Mouse (Mus musculus): ENCODE measurements around the gene Trmt1. TPM values are rescaled to one million over a fixed set of nuclear protein-coding genes. Genes with fewer than 3 reads are reported as not detected.
A peak's percentile ranks its signal among the peaks of the same experiment; 100 is the strongest.

The Trmt1 gene
- 47.9 and 51.1 TPM in 2 replicates for polyA plus RNA-seq (2014; fragmentation: Nextera tagmentation; extraction: Ambion mirVana)

- ATAC-seq (ENCODE audit: low FRiP score) (0 out of 2 replicates have a peak, but pooled peaks have one; percentile 8), DNase-seq (ENCODE audit: low spot score) (peak; percentile 42)
Observed at GRCm38 (mm10) chr8:84686191-84687002, at the start of gene Trmt1. Gene Trmt1, plus strand, starts transcription at chr8:84686307.

GRCm38 (mm10) chr8:84637946-84638554 lies 48.1 kb upstream of the Trmt1 start:
- no peaks in the 10 kb centered on the region for H3K9me3 ChIP-seq (ENCODE audit: control insufficient read depth, low read length)
- H3K27me3 ChIP-seq (ENCODE audit: control insufficient read depth, insufficient read depth, low read length): no peaks in the 10 kb centered on the region
- peak overlapping the region; percentile 77 for H3K9ac ChIP-seq (ENCODE audit: low read depth, low read length)
- WGBS: 37% methylated on average over 8 of the region's 8 CpGs
- peaks cover 6% of the 10 kb centered on the region for H3K4me1 ChIP-seq (replicated peaks; ENCODE audit: control insufficient read depth, insufficient read depth, low read length)
- DNase-seq (ENCODE audit: low spot score) (peak; percentile 43), ATAC-seq (ENCODE audit: low FRiP score) (no peak)
- peak overlapping the region; percentile 94 for H3K27ac ChIP-seq (ENCODE audit: low read depth, low read length)
- no peaks in the 10 kb centered on the region for H3K36me3 ChIP-seq (ENCODE audit: control insufficient read depth, insufficient read depth, low read length)
- peak overlapping the region; percentile 53 for H3K4me3 ChIP-seq (ENCODE audit: low read depth, low read length)
- peak overlapping the region; percentile 87 for H3K4me2 ChIP-seq (replicated peaks; ENCODE audit: low read depth, low read length)

More at GRCm38 (mm10) chr8:84686191-84687002, at the start of gene Trmt1:
- Histone ChIP-seq H3K9ac (ENCODE audit: low read depth, low read length) (peak within 1 kb of the TSS; percentile 86), H3K4me2 (replicated peaks; ENCODE audit: low read depth, low read length) (peak within 1 kb of the TSS; percentile 79), H3K4me1 (replicated peaks; ENCODE audit: control insufficient read depth, insufficient read depth, low read length) (0 out of 2 replicates have a peak, but pooled peaks cover 2% of the 10 kb centered on the region), H3K4me3 (ENCODE audit: low read depth, low read length) (peak within 1 kb of the TSS; percentile 76), H3K27ac (ENCODE audit: low read depth, low read length) (peak within 1 kb of the TSS; percentile 84), H3K9me3 (ENCODE audit: control insufficient read depth, low read length) (no peaks in the 10 kb centered on the region), H3K36me3 (ENCODE audit: control insufficient read depth, insufficient read depth, low read length) (no peaks in the 10 kb centered on the region; the same call in 1 of the 2 replicates), H3K27me3 (ENCODE audit: control insufficient read depth, insufficient read depth, low read length) (no peaks in the 10 kb centered on the region)
- 10% methylated on average over 20 of the region's 20 CpGs for WGBS

GRCm38 (mm10) chr8:84638555-84639161 lies 47.4 kb upstream of the Trmt1 start:
- peak overlapping the region; percentile 77 for H3K9ac ChIP-seq (ENCODE audit: low read depth, low read length)
- ATAC-seq (ENCODE audit: low FRiP score): peak; percentile 39
- H3K4me1 ChIP-seq (replicated peaks; ENCODE audit: control insufficient read depth, insufficient read depth, low read length): peaks cover 6% of the 10 kb centered on the region
- H3K36me3 ChIP-seq (ENCODE audit: control insufficient read depth, insufficient read depth, low read length): no peaks in the 10 kb centered on the region
- H3K4me2 ChIP-seq (replicated peaks; ENCODE audit: low read depth, low read length): peak overlapping the region; percentile 87
- no peaks in the 10 kb centered on the region for H3K9me3 ChIP-seq (ENCODE audit: control insufficient read depth, low read length)
- peak overlapping the region; percentile 94 for H3K27ac ChIP-seq (ENCODE audit: low read depth, low read length)
- H3K27me3 ChIP-seq (ENCODE audit: control insufficient read depth, insufficient read depth, low read length): no peaks in the 10 kb centered on the region
- WGBS: under 1% methylated on average over 43 of the region's 52 CpGs
- peak; percentile 59 for DNase-seq (ENCODE audit: low spot score)
- peak overlapping the region; percentile 53 for H3K4me3 ChIP-seq (ENCODE audit: low read depth, low read length)

GRCm38 (mm10) chr8:84639162-84640009 lies 46.7 kb upstream of the Trmt1 start:
- peak; percentile 91 for ATAC-seq (ENCODE audit: low FRiP score)
- no peaks in the 10 kb centered on the region for H3K9me3 ChIP-seq (ENCODE audit: control insufficient read depth, low read length)
- H3K4me3 ChIP-seq (ENCODE audit: low read depth, low read length): peak overlapping the region; percentile 53
- peak overlapping the region; percentile 94 for H3K27ac ChIP-seq (ENCODE audit: low read depth, low read length)
- peaks cover 6% of the 10 kb centered on the region for H3K4me1 ChIP-seq (replicated peaks; ENCODE audit: control insufficient read depth, insufficient read depth, low read length)
- WGBS: under 1% methylated on average over 95 of the region's 106 CpGs
- no peaks in the 10 kb centered on the region for H3K36me3 ChIP-seq (ENCODE audit: control insufficient read depth, insufficient read depth, low read length)
- DNase-seq (ENCODE audit: low spot score): peak; percentile 97
- H3K27me3 ChIP-seq (ENCODE audit: control insufficient read depth, insufficient read depth, low read length): no peaks in the 10 kb centered on the region
- H3K4me2 ChIP-seq (replicated peaks; ENCODE audit: low read depth, low read length): peak overlapping the region; percentile 87
- H3K9ac ChIP-seq (ENCODE audit: low read depth, low read length): peak overlapping the region; percentile 77

- no peak for DNase-seq (ENCODE audit: low spot score)
- H3K4me1 ChIP-seq (replicated peaks; ENCODE audit: control insufficient read depth, insufficient read depth, low read length): peaks cover 2% of the 10 kb centered on the region
- no peak overlapping the region for H3K27ac ChIP-seq (ENCODE audit: low read depth, low read length)
- peak overlapping the region; percentile 33 for H3K4me3 ChIP-seq (ENCODE audit: low read depth, low read length)
- 35% methylated on average over 9 of the region's 9 CpGs for WGBS
- H3K9me3 ChIP-seq (ENCODE audit: control insufficient read depth, low read length): no peaks in the 10 kb centered on the region
- no peaks in the 10 kb centered on the region for H3K27me3 ChIP-seq (ENCODE audit: control insufficient read depth, insufficient read depth, low read length)
- ATAC-seq (ENCODE audit: low FRiP score): no peak
- H3K4me2 ChIP-seq (replicated peaks; ENCODE audit: low read depth, low read length): peak overlapping the region; percentile 31
- H3K36me3 ChIP-seq (ENCODE audit: control insufficient read depth, insufficient read depth, low read length): no peaks in the 10 kb centered on the region
- peak overlapping the region; percentile 47; the same call in 1 of the 2 replicates for H3K9ac ChIP-seq (ENCODE audit: low read depth, low read length)
Observed at GRCm38 (mm10) chr8:84640010-84640588, 46.0 kb upstream of the Trmt1 start.

- no peaks in the 10 kb centered on the region; the same call in 1 of the 2 replicates for H3K4me1 ChIP-seq (replicated peaks; ENCODE audit: control insufficient read depth, insufficient read depth, low read length)
- ATAC-seq (ENCODE audit: low FRiP score) (no peak), DNase-seq (ENCODE audit: low spot score) (no peak)
- H3K9ac ChIP-seq (ENCODE audit: low read depth, low read length): no peak overlapping the region
- H3K36me3 ChIP-seq (ENCODE audit: control insufficient read depth, insufficient read depth, low read length): no peaks in the 10 kb centered on the region
- H3K27ac ChIP-seq (ENCODE audit: low read depth, low read length): no peak overlapping the region
- H3K4me3 ChIP-seq (ENCODE audit: low read depth, low read length): no peak overlapping the region
- WGBS: 72% methylated on average over 6 of the region's 7 CpGs
- H3K9me3 ChIP-seq (ENCODE audit: control insufficient read depth, low read length): no peaks in the 10 kb centered on the region
- no peaks in the 10 kb centered on the region for H3K27me3 ChIP-seq (ENCODE audit: control insufficient read depth, insufficient read depth, low read length)
- no peak overlapping the region for H3K4me2 ChIP-seq (replicated peaks; ENCODE audit: low read depth, low read length)
Observed at GRCm38 (mm10) chr8:84640617-84641294, 45.4 kb upstream of the Trmt1 start.

GRCm38 (mm10) chr8:84641578-84642361 lies 44.3 kb upstream of the Trmt1 start:
- Histone ChIP-seq H3K4me2 (replicated peaks; ENCODE audit: low read depth, low read length) (no peak overlapping the region), H3K4me3 (ENCODE audit: low read depth, low read length) (no peak overlapping the region), H3K27ac (ENCODE audit: low read depth, low read length) (no peak overlapping the region), H3K4me1 (replicated peaks; ENCODE audit: control insufficient read depth, insufficient read depth, low read length) (no peaks in the 10 kb centered on the region), H3K9ac (ENCODE audit: low read depth, low read length) (no peak overlapping the region), H3K27me3 (ENCODE audit: control insufficient read depth, insufficient read depth, low read length) (no peaks in the 10 kb centered on the region), H3K9me3 (ENCODE audit: control insufficient read depth, low read length) (no peaks in the 10 kb centered on the region), H3K36me3 (ENCODE audit: control insufficient read depth, insufficient read depth, low read length) (no peaks in the 10 kb centered on the region)
- 81% methylated on average over 1 of the region's 1 CpGs for WGBS
- ATAC-seq (ENCODE audit: low FRiP score) (no peak), DNase-seq (ENCODE audit: low spot score) (no peak)

Data from hindbrain, embryonic 11.5 days (tissue).